In genomic region chr16:39302902-39303361, GRCm38 (mm10) we compare ENCODE assay signal across 8 mouse cellular contexts.
DNase-seq lines count a peak whose midpoint lies in the region; ATAC-seq lines count a peak whose summit lies in the region.

No protein-coding gene starts in this region.

- 30% methylated on average over 1 of the region's 1 CpGs for WGBS in kidney, embryonic 14.5 days
- WGBS in hindbrain, embryonic 14.5 days = 8% methylated on average over 1 of the region's 1 CpGs
- 25% methylated on average over 1 of the region's 1 CpGs for WGBS in limb, embryonic 11.5 days

- no peak overlapping the region for H3K4me3 ChIP-seq in kidney, embryonic 14.5 days (ENCODE audit: low read length)
- H3K4me3 ChIP-seq in hindbrain, embryonic 14.5 days (replicated peaks; ENCODE audit: low read length) = no peak overlapping the region
- no peak overlapping the region for H3K4me3 ChIP-seq in limb, embryonic 11.5 days (ENCODE audit: low read depth, low read length)

- H3K27ac ChIP-seq in kidney, embryonic 14.5 days (ENCODE audit: low read depth, low read length) = no peak overlapping the region
- H3K27ac ChIP-seq in hindbrain, embryonic 14.5 days = peak overlapping the region; percentile 61
- no peak overlapping the region for H3K27ac ChIP-seq in limb, embryonic 11.5 days (replicated peaks; ENCODE audit: low read depth, low read length)

- H3K4me1 ChIP-seq in kidney, embryonic 14.5 days (ENCODE audit: control insufficient read depth, insufficient read depth, low read length) = no peaks in the 10 kb centered on the region
- H3K4me1 ChIP-seq in hindbrain, embryonic 14.5 days (replicated peaks; ENCODE audit: control insufficient read depth, insufficient read depth, low read length) = peaks cover 14% of the 10 kb centered on the region
- H3K4me1 ChIP-seq in limb, embryonic 11.5 days (ENCODE audit: control insufficient read depth, insufficient read depth, low read length) = no peaks in the 10 kb centered on the region

- H3K4me2 ChIP-seq in kidney, embryonic 14.5 days (replicated peaks; ENCODE audit: low read depth, low read length) = no peak overlapping the region
- H3K4me2 ChIP-seq in hindbrain, embryonic 14.5 days (replicated peaks) = 0 out of 2 replicates have a peak overlapping the region, but pooled peaks have one; percentile 2
- H3K4me2 ChIP-seq in limb, embryonic 11.5 days (ENCODE audit: low read depth, severe bottlenecking) = no peak overlapping the region

- no peaks in the 10 kb centered on the region for H3K36me3 ChIP-seq in kidney, embryonic 14.5 days (ENCODE audit: control insufficient read depth, insufficient read depth, low read length)
- H3K36me3 ChIP-seq in hindbrain, embryonic 14.5 days (replicated peaks; ENCODE audit: control insufficient read depth, insufficient read depth) = no peaks in the 10 kb centered on the region
- no peaks in the 10 kb centered on the region for H3K36me3 ChIP-seq in limb, embryonic 11.5 days (ENCODE audit: control insufficient read depth, insufficient read depth, low read length)

- no peak overlapping the region for H3K9ac ChIP-seq in kidney, embryonic 14.5 days (ENCODE audit: low read depth, low read length)
- H3K9ac ChIP-seq in hindbrain, embryonic 14.5 days = no peak overlapping the region
- no peak overlapping the region for H3K9ac ChIP-seq in limb, embryonic 11.5 days (ENCODE audit: low read length)

- H3K9me3 ChIP-seq in kidney, embryonic 14.5 days (ENCODE audit: control insufficient read depth, low read length) = no peaks in the 10 kb centered on the region
- H3K9me3 ChIP-seq in hindbrain, embryonic 14.5 days (ENCODE audit: control insufficient read depth, low read length) = no peaks in the 10 kb centered on the region
- no peaks in the 10 kb centered on the region for H3K9me3 ChIP-seq in limb, embryonic 11.5 days (ENCODE audit: control insufficient read depth, low read length)

- ATAC-seq in kidney, embryonic 14.5 days (ENCODE audit: low FRiP score, low TSS enrichment) = peak; percentile 75; the same call in 1 of the 2 replicates
- peak; percentile 97 for ATAC-seq in hindbrain, embryonic 14.5 days (ENCODE audit: low FRiP score)
- peak; percentile 84 for ATAC-seq in limb, embryonic 11.5 days (ENCODE audit: insufficient number of reproducible peaks, low FRiP score, low TSS enrichment, low read depth)

- H3K27me3 ChIP-seq in kidney, embryonic 14.5 days (ENCODE audit: control insufficient read depth, insufficient read depth, low read length) = no peaks in the 10 kb centered on the region
- H3K27me3 ChIP-seq in hindbrain, embryonic 14.5 days (ENCODE audit: control insufficient read depth, insufficient read depth, low read length) = no peaks in the 10 kb centered on the region
- H3K27me3 ChIP-seq in limb, embryonic 11.5 days (ENCODE audit: control insufficient read depth, insufficient read depth, low read length) = no peaks in the 10 kb centered on the region

- no peak for DNase-seq in kidney, adult 8-10 months
- peak; percentile 74 for DNase-seq in hindbrain, embryonic 14.5 days (ENCODE audit: low spot score)
- no peak for DNase-seq in limb, embryonic 11.5 days (ENCODE audit: low spot score)
- DNase-seq in right cerebral cortex, postnatal 14 days = peak; percentile 37
- DNase-seq in MN1 (ENCODE audit: low spot score) = no peak
- no peak for DNase-seq in gastrocnemius, postnatal 4 days (ENCODE audit: low spot score in 2 of 2)
- no peak for DNase-seq in thymus, postnatal 0 days (ENCODE audit: low spot score)

Comparison
In these comparisons a context has a peak if more than half of its experiments do, and no peak if none do; other contexts are left out.
1. DNase-seq: peak in hindbrain, embryonic 14.5 days (single experiment) and right cerebral cortex, postnatal 14 days (single experiment); none in kidney, adult 8-10 months (0 of 2), limb, embryonic 11.5 days (single experiment), MN1 (single experiment), gastrocnemius, postnatal 4 days (0 of 2) and thymus, postnatal 0 days (single experiment).
2. Peak in every context shown above with its lines, with median percentiles within 50 percentile points of each other: ATAC-seq.